Mouse (Mus musculus): ENCODE measurements at regions not wholly inside any gene's neighbourhood (a gene's known extent, or its start where the extent isn't known, plus 50 kb on each side); places are given as distances from the start of the nearest gene placed in this dataset.
A peak's percentile ranks its signal among the peaks of the same experiment; 100 is the strongest.

GRCm38 (mm10) chr12:77056748-77057370 is 94.9 kb upstream of the Max start:
- DNase-seq, result no peak
- H3K4me1 ChIP-seq (ENCODE audit: control insufficient read depth, insufficient read depth, low read length), result 0 out of 2 replicates have a peak, but pooled peaks cover 2% of the 10 kb centered on the region

GRCm38 (mm10) chr12:77054700-77055099 is 92.7 kb upstream of the Max start:
- TF ChIP-seq POLR2A (IDR thresholded peaks at IDR 0.05; ENCODE audit: borderline replicate concordance, extremely low read depth, low read depth, low read length), result no peak
- TF ChIP-seq CTCF (IDR thresholded peaks at IDR 0.05; ENCODE audit: insufficient read depth, low read length), result no peak
- no peak for DNase-seq
- 72% methylated on average over 5 of the region's 5 CpGs for WGBS
- no peak overlapping the region for H3K4me3 ChIP-seq (replicated peaks; ENCODE audit: extremely low read depth, low read depth, low read length)
- H3K4me1 ChIP-seq (ENCODE audit: control insufficient read depth, insufficient read depth, low read length), result no peaks in the 10 kb centered on the region

More at GRCm38 (mm10) chr12:77056748-77057370, 94.9 kb upstream of the Max start:
- TF ChIP-seq CTCF (IDR thresholded peaks at IDR 0.05; ENCODE audit: insufficient read depth, low read length), result no peak
- H3K4me3 ChIP-seq (replicated peaks; ENCODE audit: extremely low read depth, low read depth, low read length), result no peak overlapping the region
- WGBS, result 42% methylated on average over 5 of the region's 5 CpGs

- H3K4me1 ChIP-seq (ENCODE audit: control insufficient read depth, insufficient read depth, low read length), result no peaks in the 10 kb centered on the region
- 74% methylated on average over 7 of the region's 7 CpGs for WGBS
- H3K4me3 ChIP-seq (replicated peaks; ENCODE audit: extremely low read depth, low read depth, low read length), result no peak overlapping the region
- TF ChIP-seq CTCF (IDR thresholded peaks at IDR 0.05; ENCODE audit: insufficient read depth, low read length) (no peak), POLR2A (IDR thresholded peaks at IDR 0.05; ENCODE audit: borderline replicate concordance, extremely low read depth, low read depth, low read length) (no peak)
- DNase-seq, result no peak
These were observed 92.2 kb upstream of the Max start for GRCm38 (mm10) chr12:77054211-77054610.

- 46% methylated on average over 6 of the region's 6 CpGs for WGBS
- Histone ChIP-seq H3K4me1 (ENCODE audit: control insufficient read depth, insufficient read depth, low read length) (no peaks in the 10 kb centered on the region), H3K4me3 (replicated peaks; ENCODE audit: extremely low read depth, low read depth, low read length) (no peak overlapping the region)
These were observed 90.9 kb upstream of the Max start for GRCm38 (mm10) chr12:77052853-77053252.

GRCm38 (mm10) chr12:77048380-77048779 is 86.4 kb upstream of the Max start:
- no peak for DNase-seq
- H3K4me1 ChIP-seq (ENCODE audit: control insufficient read depth, insufficient read depth, low read length), result no peaks in the 10 kb centered on the region
- WGBS, result 43% methylated on average over 11 of the region's 11 CpGs
- H3K4me3 ChIP-seq (replicated peaks; ENCODE audit: extremely low read depth, low read depth, low read length), result no peak overlapping the region
- no peak for TF ChIP-seq CTCF (IDR thresholded peaks at IDR 0.05; ENCODE audit: insufficient read depth, low read length)
- TF ChIP-seq POLR2A (IDR thresholded peaks at IDR 0.05; ENCODE audit: borderline replicate concordance, extremely low read depth, low read depth, low read length), result no peak

More at GRCm38 (mm10) chr12:77052853-77053252, 90.9 kb upstream of the Max start:
- peak; percentile 60 for DNase-seq
- peak; percentile 45 for TF ChIP-seq CTCF (IDR thresholded peaks at IDR 0.05; ENCODE audit: insufficient read depth, low read length)
- no peak for TF ChIP-seq POLR2A (IDR thresholded peaks at IDR 0.05; ENCODE audit: borderline replicate concordance, extremely low read depth, low read depth, low read length)

- H3K4me1 ChIP-seq (ENCODE audit: control insufficient read depth, insufficient read depth, low read length), result no peaks in the 10 kb centered on the region
- TF ChIP-seq CTCF (IDR thresholded peaks at IDR 0.05; ENCODE audit: insufficient read depth, low read length), result no peak
- TF ChIP-seq POLR2A (IDR thresholded peaks at IDR 0.05; ENCODE audit: borderline replicate concordance, extremely low read depth, low read depth, low read length), result no peak
- DNase-seq, result no peak
- 83% methylated on average over 1 of the region's 1 CpGs for WGBS
- H3K4me3 ChIP-seq (replicated peaks; ENCODE audit: extremely low read depth, low read depth, low read length), result no peak overlapping the region
These were observed 85.3 kb upstream of the Max start for GRCm38 (mm10) chr12:77047273-77047672.

GRCm38 (mm10) chr12:77045956-77046355 is 84.0 kb upstream of the Max start:
- no peak for DNase-seq
- no peak overlapping the region for H3K4me3 ChIP-seq (replicated peaks; ENCODE audit: extremely low read depth, low read depth, low read length)
- TF ChIP-seq POLR2A (IDR thresholded peaks at IDR 0.05; ENCODE audit: borderline replicate concordance, extremely low read depth, low read depth, low read length) (no peak), CTCF (IDR thresholded peaks at IDR 0.05; ENCODE audit: insufficient read depth, low read length) (no peak)
- no peaks in the 10 kb centered on the region for H3K4me1 ChIP-seq (ENCODE audit: control insufficient read depth, insufficient read depth, low read length)
- WGBS, result 55% methylated on average over 2 of the region's 2 CpGs

GRCm38 (mm10) chr12:77045356-77045755 is 83.4 kb upstream of the Max start:
- Histone ChIP-seq H3K4me3 (replicated peaks; ENCODE audit: extremely low read depth, low read depth, low read length) (no peak overlapping the region), H3K4me1 (ENCODE audit: control insufficient read depth, insufficient read depth, low read length) (no peaks in the 10 kb centered on the region)
- TF ChIP-seq CTCF (IDR thresholded peaks at IDR 0.05; ENCODE audit: insufficient read depth, low read length) (no peak), POLR2A (IDR thresholded peaks at IDR 0.05; ENCODE audit: borderline replicate concordance, extremely low read depth, low read depth, low read length) (no peak)
- WGBS, result 77% methylated on average over 10 of the region's 10 CpGs
- no peak for DNase-seq

GRCm38 (mm10) chr12:77042356-77042755 is 80.4 kb upstream of the Max start:
- DNase-seq, result no peak
- H3K4me1 ChIP-seq (ENCODE audit: control insufficient read depth, insufficient read depth, low read length), result peaks cover 4% of the 10 kb centered on the region
- TF ChIP-seq CTCF (IDR thresholded peaks at IDR 0.05; ENCODE audit: insufficient read depth, low read length) (no peak), POLR2A (IDR thresholded peaks at IDR 0.05; ENCODE audit: borderline replicate concordance, extremely low read depth, low read depth, low read length) (no peak)
- H3K4me3 ChIP-seq (replicated peaks; ENCODE audit: extremely low read depth, low read depth, low read length), result no peak overlapping the region
- 76% methylated on average over 4 of the region's 4 CpGs for WGBS

GRCm38 (mm10) chr12:77041141-77041540 is 79.1 kb upstream of the Max start:
- 50% methylated on average over 5 of the region's 5 CpGs for WGBS
- TF ChIP-seq CTCF (IDR thresholded peaks at IDR 0.05; ENCODE audit: insufficient read depth, low read length) (no peak), POLR2A (IDR thresholded peaks at IDR 0.05; ENCODE audit: borderline replicate concordance, extremely low read depth, low read depth, low read length) (no peak)
- peaks cover 4% of the 10 kb centered on the region for H3K4me1 ChIP-seq (ENCODE audit: control insufficient read depth, insufficient read depth, low read length)
- no peak for DNase-seq
- H3K4me3 ChIP-seq (replicated peaks; ENCODE audit: extremely low read depth, low read depth, low read length), result no peak overlapping the region
